Mouse (Mus musculus): Measurements from ENCODE around the gene Acot8.

- TF ChIP-seq CTCF (IDR thresholded peaks at IDR 0.05; ENCODE audit: borderline replicate concordance, extremely low read depth, insufficient read depth, insufficient read length) (no peak), POLR2A (IDR thresholded peaks at IDR 0.05; ENCODE audit: borderline replicate concordance, extremely low read depth, insufficient read depth, insufficient read length, poor library complexity, severe bottlenecking) (no peak)
Observed at GRCm38 (mm10) chr2:164815821-164816220, 11.1 kb upstream of the Acot8 start.

Measured in brain, embryonic 14.5 days (tissue).